Mouse (Mus musculus) liver, embryonic 14.5 days (tissue): ENCODE results near the gene Cd2bp2. TPM values are rescaled to one million over a fixed set of nuclear protein-coding genes. Genes with fewer than 3 reads are reported as not detected.

Source experiments
- ATAC-seq: fragments of 200-750 bp; cut with Nextera tagmentation; 2 replicates; pipeline ENCODE4 v1.8.0; 2017; ENCODE audit warnings: moderate number of reproducible peaks, mild to moderate bottlenecking, moderate library complexity; ENCODE audit not compliant: insufficient read depth
- DNase-seq, 3 experiments: peaks; one replicate each; pipeline ENCODE4 v3.0.0-alpha.2; 2012 to 2013; ENCODE audit warnings: low read depth in 3 of 3, low spot score in 3 of 3
- H3K27ac ChIP-seq: fragments of 300-500 bp; sonication (generic); 2 replicates; pipeline ENCODE4 v1.5.1; 2014; ENCODE audit warnings: moderate library complexity, mild to moderate bottlenecking, control low read depth, inconsistent platforms
- H3K27me3 ChIP-seq: fragments of 300-500 bp; sonication (generic); 2 replicates; pipeline ENCODE4 v1.6.1; 2014; ENCODE audit warnings: mild to moderate bottlenecking, low read length, moderate library complexity; ENCODE audit not compliant: control insufficient read depth, insufficient read depth
- H3K36me3 ChIP-seq: fragments of 300-500 bp; sonication (generic); replicated peaks from 2 replicates; pipeline ENCODE4 v1.6.1; 2014; ENCODE audit warnings: low read depth; ENCODE audit not compliant: control insufficient read depth, insufficient read depth
- H3K4me1 ChIP-seq, 2 experiments: fragments of 200-500 bp in 1 of 2; fragments of 300-500 bp in 1 of 2; sonication (generic) in 1 of 2; replicated peaks; 2 replicates each; pipeline ENCODE4 v1.6.1; 2012 to 2014; ENCODE audit warnings: antibody characterized with exemption in 1 of 2, inconsistent platforms in 1 of 2, low read length in 1 of 2; ENCODE audit not compliant: control insufficient read depth in 2 of 2, insufficient read depth in 2 of 2
- H3K4me2 ChIP-seq: fragments of 300-500 bp; sonication (generic); 2 replicates; pipeline ENCODE4 v1.6.1; 2014; ENCODE audit warnings: low read depth, mild to moderate bottlenecking, control low read depth, moderate library complexity
- H3K4me3 ChIP-seq, 2 experiments: fragments of 200-500 bp in 1 of 2; fragments of 300-500 bp in 1 of 2; sonication (generic) in 1 of 2; 2 replicates each; pipeline ENCODE4 v1.5.1; 2012 to 2014; ENCODE audit warnings: low read depth in 2 of 2, low read length in 2 of 2, mild to moderate bottlenecking in 2 of 2, control low read depth in 1 of 2, inconsistent platforms in 1 of 2, moderate library complexity in 1 of 2; ENCODE audit not compliant: insufficient read depth in 1 of 2
- H3K9ac ChIP-seq: fragments of 300-500 bp; sonication (generic); replicated peaks from 2 replicates; pipeline ENCODE4 v1.6.1; 2014; ENCODE audit warnings: mild to moderate bottlenecking, control low read depth, moderate library complexity
- H3K9me3 ChIP-seq: fragments of 300-500 bp; sonication (generic); 2 replicates; pipeline ENCODE4 v1.6.1; 2016; ENCODE audit warnings: low read length, mixed read lengths; ENCODE audit not compliant: control insufficient read depth
- CTCF ChIP-seq: IDR thresholded peaks from 2 replicates; pipeline ENCODE4 v1.5.1; 2016; ENCODE audit warnings: antibody characterized with exemption, low read depth, control low read depth
- EP300 ChIP-seq: IDR thresholded peaks from 2 replicates; pipeline ENCODE4 v1.6.1; 2016; ENCODE audit warnings: antibody characterized with exemption, low read depth
- WGBS: fragments of 180-500 bp; shearing (Covaris S2); extraction: QIAGEN DNeasy Blood & Tissue Kit; methylation state at CpG from one replicate; pipeline ENCODE4 v1.1.7; 2014; ENCODE audit not compliant: insufficient replicate concordance; 5-methylcytosine and 5-hydroxymethylcytosine counted together
- polyA plus RNA-seq, 2 experiments: library from polyadenylated mRNA; depleted of rRNA in 1 of 2; stranded (reverse) in 1 of 2; unstranded in 1 of 2; fragments of >200 nt; fragmentation: Nextera tagmentation in 1 of 2; extraction: Ambion mirVana in 1 of 2; gene quantifications; 2 replicates each; pipeline versions ENCODE4 v1.2.1 to v1.2.3; 2012 to 2014

The Cd2bp2 gene
- polyA plus RNA-seq (2012; rRNA removed) (17.6 and 27.6 TPM in 2 replicates), polyA plus RNA-seq (2014; fragmentation: Nextera tagmentation; extraction: Ambion mirVana) (17.4 and 18.4 TPM in 2 replicates)

GRCm38 (mm10) chr7:127195544-127196295 lies at the start of gene Cd2bp2:
Gene Cd2bp2, minus strand, starts transcription at chr7:127196050.
- H3K9me3 ChIP-seq, result no peaks in the 10 kb centered on the region
- ATAC-seq (peak; percentile 93), DNase-seq (peak; percentile 97)
- peak within 1 kb of the TSS; percentile 92 to 95 for H3K4me3 ChIP-seq
- no peaks in the 10 kb centered on the region for H3K27me3 ChIP-seq
- WGBS, result under 1% methylated on average over 51 of the region's 51 CpGs
- peak within 1 kb of the TSS; percentile 90 for H3K4me2 ChIP-seq
- peak; percentile 54 for TF ChIP-seq CTCF
- peak; percentile 66 for TF ChIP-seq EP300
- H3K9ac ChIP-seq, result peak within 1 kb of the TSS; percentile 84
- peaks cover 58% of the 10 kb centered on the region for H3K36me3 ChIP-seq
- peaks cover 16 to 19% of the 10 kb centered on the region in 2 experiments for H3K4me1 ChIP-seq
- H3K27ac ChIP-seq, result peak within 1 kb of the TSS; percentile 81

GRCm38 (mm10) chr7:127244658-127245510 lies 49.0 kb upstream of the Cd2bp2 start:
- H3K9me3 ChIP-seq, result no peaks in the 10 kb centered on the region

GRCm38 (mm10) chr7:127243870-127244657 lies 48.2 kb upstream of the Cd2bp2 start, which contains the start of gene Zfp771:
Gene Zfp771, plus strand, starts transcription at chr7:127244274.
- Histone ChIP-seq H3K9me3 (no peaks in the 10 kb centered on the region), H3K36me3 (no peaks in the 10 kb centered on the region; the same call in 1 of the 2 replicates), H3K27ac (peak within 1 kb of the TSS; percentile 68), H3K9ac (peak within 1 kb of the TSS; percentile 84), H3K4me1 (peaks cover 10 to 23% of the 10 kb centered on the region in 2 experiments), H3K4me2 (peak within 1 kb of the TSS; percentile 94), H3K27me3 (no peaks in the 10 kb centered on the region), H3K4me3 (peak within 1 kb of the TSS; percentile 82 to 87)
- WGBS, result under 1% methylated on average over 56 of the region's 56 CpGs
- TF ChIP-seq EP300, result no peak
- TF ChIP-seq CTCF, result peak; percentile 30; the same call in 1 of the 2 replicates
- DNase-seq (peak; percentile 82 to 87 (median 84)), ATAC-seq (peak; percentile 94)

More at GRCm38 (mm10) chr7:127244658-127245510, 49.0 kb upstream of the Cd2bp2 start:
- H3K4me1 ChIP-seq, result peaks cover 10 to 23% of the 10 kb centered on the region in 2 experiments
- 11% methylated on average over 33 of the region's 33 CpGs for WGBS
- H3K9ac ChIP-seq, result peak overlapping the region; percentile 84
- peak overlapping the region; percentile 82 to 87 for H3K4me3 ChIP-seq
- H3K27me3 ChIP-seq, result no peaks in the 10 kb centered on the region
- no peaks in the 10 kb centered on the region; the same call in 1 of the 2 replicates for H3K36me3 ChIP-seq
- peak overlapping the region; percentile 68 for H3K27ac ChIP-seq
- ATAC-seq (no peak; the same call in none of the 2 replicates), DNase-seq (no peak)
- TF ChIP-seq CTCF (no peak; the same call in 1 of the 2 replicates), EP300 (no peak)
- peak overlapping the region; percentile 94 for H3K4me2 ChIP-seq

- H3K4me3 ChIP-seq, result peak overlapping the region; percentile 82 to 87
These were observed 47.6 kb upstream of the Cd2bp2 start for GRCm38 (mm10) chr7:127243361-127243867.

More at GRCm38 (mm10) chr7:127243361-127243867, 47.6 kb upstream of the Cd2bp2 start:
- ATAC-seq, result no peak
- Histone ChIP-seq H3K4me2 (peak overlapping the region; percentile 94), H3K27me3 (no peaks in the 10 kb centered on the region), H3K9me3 (no peaks in the 10 kb centered on the region), H3K27ac (peak overlapping the region; percentile 65), H3K36me3 (no peaks in the 10 kb centered on the region; the same call in 1 of the 2 replicates), H3K9ac (peak overlapping the region; percentile 76), H3K4me1 (peaks cover 10 to 23% of the 10 kb centered on the region in 2 experiments)
- no peak for DNase-seq
- no peak for TF ChIP-seq CTCF
- no peak for TF ChIP-seq EP300
- 31% methylated on average over 2 of the region's 2 CpGs for WGBS
